ENCODE assay signal across 14 mouse cellular contexts in the genomic region with DNA sequence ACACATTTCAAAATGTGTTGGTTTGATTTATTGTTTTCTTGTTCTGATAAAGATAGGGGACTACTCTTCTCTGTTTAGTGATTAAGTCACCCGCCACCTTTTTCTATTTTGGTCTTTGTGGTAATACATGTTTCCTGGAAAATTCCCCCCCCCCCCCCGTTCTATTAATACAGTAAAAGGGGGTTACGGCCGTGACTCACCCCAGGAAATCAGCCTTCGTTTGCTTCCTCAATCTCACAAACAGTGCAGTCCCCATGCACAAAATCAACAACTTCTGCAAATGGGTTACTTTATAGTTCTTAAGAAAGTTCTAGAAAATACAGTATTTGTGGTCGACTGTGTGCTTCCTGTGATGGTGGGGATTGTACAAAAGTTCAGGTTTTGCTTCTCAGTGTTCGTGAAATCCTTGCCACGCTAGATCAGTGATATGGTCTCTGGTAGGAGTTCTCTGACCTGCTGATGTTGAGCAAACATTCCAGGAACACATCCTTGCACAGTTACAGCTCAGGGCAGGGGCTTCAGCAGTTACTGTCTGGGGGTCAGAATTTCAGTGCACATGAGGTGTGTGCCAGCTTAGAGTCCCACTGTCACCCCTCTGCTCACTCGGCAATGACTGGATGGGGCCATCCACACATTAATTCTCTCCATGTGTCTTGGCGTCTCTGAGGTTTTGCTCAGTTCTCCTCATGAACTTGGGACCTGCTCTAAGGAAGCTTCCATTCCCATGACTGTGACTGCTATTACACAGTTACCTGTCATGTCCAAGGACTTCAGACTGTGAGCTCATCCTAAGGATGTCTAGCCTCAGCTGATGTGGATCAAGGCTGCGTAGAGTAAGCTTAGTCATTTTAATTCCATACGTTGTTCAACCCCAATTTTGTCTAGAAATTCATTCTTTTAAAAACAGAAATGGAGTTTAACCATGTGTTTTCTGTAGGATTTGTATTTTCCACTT.
DNase-seq lines count a peak whose midpoint lies in the region; ATAC-seq and TF ChIP-seq lines count a peak whose summit lies in the region.
"Had no signal": no experiment of that assay in that cellular context is flagged by ENCODE, and none has a peak within 500 bp of the region (broad histone marks: within the 10 kb centered on the region; RNA-seq: fewer than 3 reads in every experiment).

No protein-coding gene starts in this region.

- no peak overlapping the region for H3K4me2 ChIP-seq in liver, embryonic 12.5 days
- H3K4me2 ChIP-seq in CH12.LX (ENCODE audit: insufficient read depth, low read depth, poor library complexity, severe bottlenecking), result no peak overlapping the region; the same call in none of the 2 replicates
- no peak overlapping the region for H3K4me2 ChIP-seq in heart, embryonic 16.5 days (ENCODE audit: low read depth, low read length)
- H3K4me2 ChIP-seq in forebrain, embryonic 13.5 days, result no peak overlapping the region

- in situ Hi-C loops in CH12.LX (cut with MboI; ENCODE audit: low pct_ligation_motif_present, low pct_unique_long_range_greater_than_20kb, low sequenced_read_pairs), result loop anchor here (25.0 kb wide), 1 partner anchor 642 kb away; a partner anchor contains a TSS

- TF ChIP-seq RAD21 in CH12.LX (IDR thresholded peaks at IDR 0.05; ENCODE audit: low read depth, low read length), result no peak

- H3K9ac ChIP-seq in liver, adult 2 months (ENCODE audit: low read depth, low read length), result no peak overlapping the region
- no peak overlapping the region for H3K9ac ChIP-seq in liver, embryonic 12.5 days
- H3K9ac ChIP-seq in CH12.LX (ENCODE audit: insufficient read depth, low read depth), result 0 out of 2 replicates have a peak overlapping the region, but pooled peaks have one; percentile 9
- H3K9ac ChIP-seq in heart, embryonic 16.5 days (ENCODE audit: low read length), result no peak overlapping the region
- H3K9ac ChIP-seq in forebrain, embryonic 13.5 days, result no peak overlapping the region
- H3K9ac ChIP-seq: liver, embryonic 14.5 days had no signal

- TF ChIP-seq EP300 in CH12.LX (IDR thresholded peaks at IDR 0.05; ENCODE audit: low read length), result peak; percentile 81

- 76% methylated on average over 12 of the region's 12 CpGs for WGBS in liver, adult 2 months
- 30% methylated on average over 12 of the region's 12 CpGs for WGBS in liver, embryonic 12.5 days (ENCODE audit: insufficient replicate concordance)
- 57% methylated on average over 12 of the region's 12 CpGs for WGBS in heart, embryonic 16.5 days
- 89% methylated on average over 12 of the region's 12 CpGs for WGBS in forebrain, embryonic 13.5 days

- no peaks in the 10 kb centered on the region for H3K36me3 ChIP-seq in liver, adult 2 months (ENCODE audit: control insufficient read depth, insufficient read depth, low read length)
- no peaks in the 10 kb centered on the region for H3K36me3 ChIP-seq in liver, embryonic 12.5 days
- H3K36me3 ChIP-seq in CH12.LX (replicated peaks in 1 of 2; ENCODE audit: control insufficient read depth in 1 of 2, insufficient read depth in 1 of 2, low read length in 1 of 2), result no peaks in the 10 kb centered on the region
- no peaks in the 10 kb centered on the region for H3K36me3 ChIP-seq in heart, embryonic 16.5 days (ENCODE audit: control insufficient read depth, insufficient read depth)
- no peaks in the 10 kb centered on the region for H3K36me3 ChIP-seq in forebrain, embryonic 13.5 days (ENCODE audit: poor library complexity, severe bottlenecking)
- H3K36me3 ChIP-seq: G1E had no signal

- DNase-seq in liver, adult 2 months (ENCODE audit: extremely low read depth, low read depth, low spot score), result peak; percentile 39
- DNase-seq in CH12.LX (ENCODE audit: extremely low read depth), result peak; percentile 87
- DNase-seq in ovary, postnatal 36 days (ENCODE audit: low spot score), result no peak
- no peak for DNase-seq in adrenal gland, postnatal 10 days
- DNase-seq: adrenal gland, postnatal 25 days; gastrocnemius, adult 2 months; thymus, postnatal 14 days had no signal

- TF ChIP-seq POLR2A in liver, adult 2 months (IDR thresholded peaks at IDR 0.05; ENCODE audit: extremely low read depth, insufficient read depth, low read length), result no peak
- TF ChIP-seq POLR2A in CH12.LX (IDR thresholded peaks at IDR 0.05; ENCODE audit: low read depth, low read length), result no peak

- no peaks in the 10 kb centered on the region for H3K9me3 ChIP-seq in liver, embryonic 12.5 days (replicated peaks)
- H3K9me3 ChIP-seq in CH12.LX (replicated peaks; ENCODE audit: low read length), result no peaks in the 10 kb centered on the region
- no peaks in the 10 kb centered on the region for H3K9me3 ChIP-seq in heart, embryonic 16.5 days (replicated peaks; ENCODE audit: control insufficient read depth, low read length)
- no peaks in the 10 kb centered on the region for H3K9me3 ChIP-seq in forebrain, embryonic 13.5 days (replicated peaks)

- H3K79me2 ChIP-seq in liver, adult 2 months (ENCODE audit: control insufficient read depth, insufficient read depth, low read length), result peaks cover 3% of the 10 kb centered on the region
- no peaks in the 10 kb centered on the region for H3K79me2 ChIP-seq in CH12.LX (replicated peaks; ENCODE audit: control insufficient read depth, extremely low read depth, insufficient read depth, poor library complexity, severe bottlenecking)

- H3K27me3 ChIP-seq in liver, adult 2 months (ENCODE audit: control insufficient read depth, insufficient read depth, low read length), result no peaks in the 10 kb centered on the region
- no peaks in the 10 kb centered on the region for H3K27me3 ChIP-seq in liver, embryonic 12.5 days (replicated peaks)
- no peaks in the 10 kb centered on the region for H3K27me3 ChIP-seq in CH12.LX (replicated peaks)
- H3K27me3 ChIP-seq in heart, embryonic 16.5 days (ENCODE audit: control insufficient read depth, insufficient read depth, low read length), result no peaks in the 10 kb centered on the region
- no peaks in the 10 kb centered on the region for H3K27me3 ChIP-seq in forebrain, embryonic 13.5 days

- no peak overlapping the region for H3K4me3 ChIP-seq in liver, adult 2 months (ENCODE audit: insufficient read depth, low read depth, low read length)
- no peak overlapping the region for H3K4me3 ChIP-seq in liver, embryonic 12.5 days
- H3K4me3 ChIP-seq in CH12.LX (replicated peaks in 1 of 3; ENCODE audit: low read depth in 2 of 3, low read length in 2 of 3, poor library complexity in 1 of 3), result peak overlapping the region in 1 of 3 experiments; percentile 2
- no peak overlapping the region for H3K4me3 ChIP-seq in heart, embryonic 16.5 days (ENCODE audit: low read length)
- H3K4me3 ChIP-seq in forebrain, embryonic 13.5 days, result no peak overlapping the region
- H3K4me3 ChIP-seq: gastrocnemius, adult 2 months had no signal

- peaks cover 2% of the 10 kb centered on the region; the same call in 1 of the 2 replicates for H3K4me1 ChIP-seq in liver, adult 2 months (ENCODE audit: control insufficient read depth, insufficient read depth, low read length)
- 0 out of 2 replicates have a peak, but pooled peaks cover 4% of the 10 kb centered on the region for H3K4me1 ChIP-seq in liver, embryonic 12.5 days
- H3K4me1 ChIP-seq in CH12.LX (ENCODE audit: control insufficient read depth in 1 of 2, insufficient read depth in 2 of 2), result peaks cover 14 to 65% of the 10 kb centered on the region in 2 experiments
- H3K4me1 ChIP-seq in heart, embryonic 16.5 days (ENCODE audit: control insufficient read depth, insufficient read depth, low read length), result peaks cover 16% of the 10 kb centered on the region
- peaks cover 6% of the 10 kb centered on the region for H3K4me1 ChIP-seq in forebrain, embryonic 13.5 days

- no peak for TF ChIP-seq CTCF in liver, adult 2 months (IDR thresholded peaks at IDR 0.05; ENCODE audit: low read depth, low read length)
- no peak for TF ChIP-seq CTCF in CH12.LX (conservative IDR thresholded peaks at IDR 0.05 in 1 of 2, IDR thresholded peaks at IDR 0.05 in 1 of 2; ENCODE audit: low read depth in 2 of 2, low read length in 2 of 2)

- ATAC-seq in liver, embryonic 12.5 days, result no peak
- ATAC-seq in heart, embryonic 16.5 days (replicated peaks; ENCODE audit: extremely low read depth, insufficient read depth, low FRiP score), result no peak; the same call in 1 of the 2 replicates
- ATAC-seq in neutrophil, adult 5-6 weeks (ENCODE audit: extremely low read depth, insufficient number of reproducible peaks, low FRiP score, poor library complexity, severe bottlenecking), result peak; percentile 77
- no peak for ATAC-seq in forebrain, embryonic 13.5 days
- ATAC-seq: hindbrain, postnatal 0 days had no signal

- dilution Hi-C loops in CH12.LX (cut with MboI; ENCODE audit: extremely low pct_ligation_motif_present, extremely low pct_unique_long_range_greater_than_20kb, low sequenced_read_pairs), result no loop called here

- peak overlapping the region; percentile 15; the same call in 1 of the 2 replicates for H3K27ac ChIP-seq in liver, adult 2 months (replicated peaks; ENCODE audit: insufficient read depth, low read depth, low read length)
- H3K27ac ChIP-seq in liver, embryonic 12.5 days, result no peak overlapping the region
- H3K27ac ChIP-seq in CH12.LX (ENCODE audit: insufficient read depth, low read depth), result no peak overlapping the region
- H3K27ac ChIP-seq in heart, embryonic 16.5 days (ENCODE audit: low read length), result peak overlapping the region; percentile 3; the same call in 1 of the 2 replicates
- H3K27ac ChIP-seq in forebrain, embryonic 13.5 days, result no peak overlapping the region
- H3K27ac ChIP-seq: hindbrain, postnatal 0 days; liver, embryonic 14.5 days had no signal

TF ChIP-seq in CH12.LX, 34 proteins besides CTCF, POLR2A, EP300 and RAD21 (continues in another document):
- peak; percentile 54; the same call in 1 of the 2 replicates for TF ChIP-seq MAZ (IDR thresholded peaks at IDR 0.05; ENCODE audit: low read depth, low read length)
- TF ChIP-seq SIN3A (IDR thresholded peaks at IDR 0.05; ENCODE audit: low read length), result 0 out of 2 replicates have a peak, but pooled peaks have one; percentile 13
- TF ChIP-seq CHD2 (IDR thresholded peaks at IDR 0.05; ENCODE audit: low read length), result 0 out of 2 replicates have a peak, but pooled peaks have one; percentile 32
- peak; percentile 17; the same call in 1 of the 2 replicates for TF ChIP-seq ELF1 (IDR thresholded peaks at IDR 0.05; ENCODE audit: low read depth, low read length)
- TF ChIP-seq E2F4 (IDR thresholded peaks at IDR 0.05; ENCODE audit: insufficient replicate concordance, low read depth, low read length), result no peak
- TF ChIP-seq PAX5 (IDR thresholded peaks at IDR 0.05; ENCODE audit: low read length), result no peak
- peak; percentile 98 for TF ChIP-seq MEF2A (IDR thresholded peaks at IDR 0.05; ENCODE audit: borderline replicate concordance, low read depth, low read length)
- no peak for TF ChIP-seq MYC (IDR thresholded peaks at IDR 0.05; ENCODE audit: low read depth, low read length)
- peak; percentile 18; the same call in 1 of the 2 replicates for TF ChIP-seq MAX (IDR thresholded peaks at IDR 0.05; ENCODE audit: low read length)
- TF ChIP-seq ETS1 (conservative IDR thresholded peaks at IDR 0.05; ENCODE audit: low read depth, low read length), result peak; percentile 89
- TF ChIP-seq BHLHE40 (IDR thresholded peaks at IDR 0.05; ENCODE audit: low read depth, low read length), result peak; percentile 79
- no peak for TF ChIP-seq ZKSCAN1 (IDR thresholded peaks at IDR 0.05; ENCODE audit: borderline replicate concordance, low read depth, low read length)
- TF ChIP-seq RCOR1 (conservative IDR thresholded peaks at IDR 0.05; ENCODE audit: low read depth, low read length), result no peak

Comparison
In these comparisons a context has a peak if more than half of its experiments do, and no peak if none do; other contexts are left out.
1. H3K27ac ChIP-seq: peak in liver, adult 2 months (single experiment) and heart, embryonic 16.5 days (single experiment); none in liver, embryonic 12.5 days (single experiment), CH12.LX (single experiment) and forebrain, embryonic 13.5 days (single experiment).
2. DNase-seq: peak in liver, adult 2 months (single experiment) and CH12.LX (single experiment); none in ovary, postnatal 36 days (single experiment) and adrenal gland, postnatal 10 days (single experiment).